Mouse (Mus musculus) neural tube, embryonic 15.5 days (tissue): ENCODE results near the gene Nap1l4. TPM values are rescaled to one million over a fixed set of nuclear protein-coding genes. Genes with fewer than 3 reads are reported as not detected.
A peak's percentile ranks its signal among the peaks of the same experiment; 100 is the strongest.

ENCODE experiments used
- ATAC-seq: fragments of 200-750 bp; cut with Nextera tagmentation; 2 replicates; pipeline ENCODE4 v1.8.0; 2017; ENCODE audit warnings: mild to moderate bottlenecking, moderate TSS enrichment, moderate library complexity; ENCODE audit not compliant: low FRiP score
- H3K27ac ChIP-seq: fragments of 300-500 bp; sonication (generic); replicated peaks from 2 replicates; pipeline ENCODE4 v1.5.1; 2015; ENCODE audit warnings: mild to moderate bottlenecking, inconsistent platforms
- H3K27me3 ChIP-seq: fragments of 300-500 bp; sonication (generic); replicated peaks from 2 replicates; pipeline ENCODE4 v1.6.1; 2015; ENCODE audit warnings: inconsistent platforms
- H3K36me3 ChIP-seq: fragments of 300-500 bp; sonication (generic); 2 replicates; pipeline ENCODE4 v1.6.1; 2015; ENCODE audit warnings: inconsistent platforms
- H3K4me1 ChIP-seq: fragments of 300-500 bp; sonication (generic); 2 replicates; pipeline ENCODE4 v1.6.1; 2015; ENCODE audit warnings: inconsistent platforms
- H3K4me2 ChIP-seq: fragments of 300-500 bp; sonication (generic); 2 replicates; pipeline ENCODE4 v1.6.1; 2015; ENCODE audit warnings: inconsistent platforms, mild to moderate bottlenecking, moderate library complexity
- H3K4me3 ChIP-seq: fragments of 300-500 bp; sonication (generic); replicated peaks from 2 replicates; pipeline ENCODE4 v1.5.1; 2015; ENCODE audit warnings: mild to moderate bottlenecking, inconsistent platforms
- H3K9ac ChIP-seq: fragments of 300-500 bp; sonication (generic); replicated peaks from 2 replicates; pipeline ENCODE4 v1.6.1; 2015; ENCODE audit warnings: mild to moderate bottlenecking, inconsistent platforms
- H3K9me3 ChIP-seq: fragments of 300-500 bp; sonication (generic); replicated peaks from 2 replicates; pipeline ENCODE4 v1.6.1; 2016; ENCODE audit warnings: inconsistent platforms
- WGBS: fragments of 180-500 bp; shearing (Covaris S2); methylation state at CpG from one replicate; pipeline ENCODE4 v1.1.7; 2015; ENCODE audit warnings: mixed read lengths; 5-methylcytosine and 5-hydroxymethylcytosine counted together
- polyA plus RNA-seq: library from polyadenylated mRNA; unstranded; fragments of >200 nt; fragmentation: Nextera tagmentation; extraction: Ambion mirVana; gene quantifications from 2 replicates; pipeline ENCODE4 v1.2.1, GENCODE M21; 2015

The Nap1l4 gene
- polyA plus RNA-seq = 299 and 302 TPM in 2 replicates

DNA sequence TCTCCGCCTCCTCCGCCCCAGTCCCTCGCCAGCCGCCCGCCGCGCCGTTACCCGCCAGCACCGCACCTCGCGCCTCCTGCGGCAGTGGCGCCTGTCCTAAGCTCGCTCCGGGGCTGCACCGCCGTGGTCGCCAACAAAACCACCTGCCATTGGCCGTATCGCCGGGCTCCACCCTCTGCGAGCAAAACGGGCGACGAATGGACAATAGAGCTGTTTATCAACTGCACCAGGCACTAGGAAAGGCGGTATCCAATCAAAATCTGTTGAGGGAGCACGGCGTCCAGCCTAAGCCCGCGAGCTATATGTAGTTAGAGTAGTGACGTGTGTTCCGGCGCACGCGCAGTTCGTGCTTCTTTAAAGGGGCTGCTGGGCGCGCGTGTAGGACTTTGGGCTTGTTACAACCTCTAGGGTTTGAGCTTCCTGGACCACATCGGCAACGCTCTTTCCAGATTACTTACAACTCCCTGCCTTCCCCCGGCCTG, at the start of gene Nap1l4:
Gene Nap1l4 (minus strand): TSS at position 131 of the 482 bp plus-strand sequence.
- H3K4me1 ChIP-seq = peaks cover 41% of the 10 kb centered on the region
- under 1% methylated on average over 39 of the region's 43 CpGs for WGBS
- ATAC-seq = peak; percentile 100
- peak within 1 kb of the TSS; percentile 91 for H3K27ac ChIP-seq
- H3K36me3 ChIP-seq = peaks cover 10% of the 10 kb centered on the region; the same call in 1 of the 2 replicates
- no peaks in the 10 kb centered on the region for H3K27me3 ChIP-seq
- H3K9me3 ChIP-seq = no peaks in the 10 kb centered on the region
- H3K9ac ChIP-seq = peak within 1 kb of the TSS; percentile 93
- peak within 1 kb of the TSS; percentile 96 for H3K4me3 ChIP-seq
- peak within 1 kb of the TSS; percentile 92 for H3K4me2 ChIP-seq

DNA sequence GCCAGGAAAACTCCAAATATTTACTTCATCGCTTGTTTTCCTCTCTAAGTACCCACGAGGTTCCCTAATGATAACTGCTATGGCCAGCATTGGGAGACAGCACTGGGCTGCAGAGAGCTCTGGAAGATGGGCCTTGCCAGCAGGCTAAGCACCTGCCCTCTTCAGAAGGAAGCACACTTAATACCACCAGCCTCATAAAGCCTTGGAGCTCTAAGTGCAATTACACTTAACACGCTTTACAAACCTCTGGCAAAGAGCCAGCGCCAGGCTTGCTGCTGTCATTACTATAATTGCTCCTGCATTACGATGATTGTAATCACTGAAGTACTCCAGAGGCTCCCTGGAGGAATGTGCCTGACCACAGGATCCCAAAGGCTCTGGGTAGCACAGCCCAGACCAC, 46.0 kb upstream of the Nap1l4 start:
- H3K4me1 ChIP-seq = peaks cover 34% of the 10 kb centered on the region
- H3K27ac ChIP-seq = peak overlapping the region; percentile 48
- 27% methylated on average over 5 of the region's 5 CpGs for WGBS
- no peak overlapping the region for H3K4me2 ChIP-seq
- H3K4me3 ChIP-seq = no peak overlapping the region
- no peak overlapping the region for H3K9ac ChIP-seq
- H3K9me3 ChIP-seq = no peaks in the 10 kb centered on the region
- ATAC-seq = no peak
- no peaks in the 10 kb centered on the region for H3K27me3 ChIP-seq
- H3K36me3 ChIP-seq = peaks cover 27% of the 10 kb centered on the region

DNA sequence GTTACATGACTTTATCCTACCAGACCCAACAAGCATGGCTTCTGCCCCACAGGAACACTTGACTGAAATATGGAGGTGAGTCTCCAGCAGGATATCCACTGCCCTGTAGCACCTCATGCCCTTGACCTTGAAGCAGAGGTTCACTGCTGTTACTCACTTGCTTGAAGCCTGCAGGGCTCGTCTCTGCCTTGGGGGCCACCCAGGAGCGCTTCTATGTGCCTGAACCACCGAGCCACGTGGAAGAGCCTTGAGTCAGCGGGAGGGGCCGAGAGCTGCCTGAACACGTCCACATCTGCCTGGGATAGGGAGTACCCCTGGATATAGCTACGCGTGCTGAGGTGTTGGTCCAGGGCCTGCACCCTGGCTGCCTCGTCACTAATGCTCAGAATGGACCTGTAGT, 43.3 kb upstream of the Nap1l4 start:
- WGBS = 92% methylated on average over 10 of the region's 10 CpGs
- no peak overlapping the region for H3K4me3 ChIP-seq
- no peak overlapping the region for H3K27ac ChIP-seq
- H3K36me3 ChIP-seq = peaks cover 52% of the 10 kb centered on the region
- no peak overlapping the region for H3K9ac ChIP-seq
- H3K9me3 ChIP-seq = no peaks in the 10 kb centered on the region
- peaks cover 17% of the 10 kb centered on the region for H3K4me1 ChIP-seq
- no peak overlapping the region for H3K4me2 ChIP-seq
- no peaks in the 10 kb centered on the region for H3K27me3 ChIP-seq
- no peak for ATAC-seq

DNA sequence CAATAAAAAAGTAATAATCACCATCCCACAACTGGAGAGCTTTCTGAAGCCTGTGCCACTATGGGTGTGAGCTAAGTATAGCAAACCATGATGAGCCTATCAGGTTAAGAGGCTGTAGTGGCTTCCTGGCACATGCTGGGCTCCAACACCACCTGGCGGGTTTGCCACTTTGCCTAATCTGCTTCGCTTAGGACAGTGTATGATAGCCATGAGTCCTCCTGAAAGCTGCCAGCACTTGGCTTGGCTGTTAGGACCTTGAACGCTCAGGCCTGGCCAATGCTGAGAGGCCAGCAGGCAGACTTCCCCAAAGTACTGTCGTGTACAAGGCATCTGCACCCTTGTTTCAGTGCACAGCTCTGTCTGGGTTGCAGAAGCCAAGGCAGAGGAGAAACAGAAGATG, 39.1 kb upstream of the Nap1l4 start:
- Histone ChIP-seq H3K4me2 (no peak overlapping the region), H3K4me3 (no peak overlapping the region), H3K9me3 (no peaks in the 10 kb centered on the region), H3K4me1 (no peaks in the 10 kb centered on the region), H3K9ac (no peak overlapping the region), H3K27ac (no peak overlapping the region), H3K27me3 (no peaks in the 10 kb centered on the region), H3K36me3 (peaks cover 92% of the 10 kb centered on the region)
- ATAC-seq = no peak
- WGBS = 93% methylated on average over 4 of the region's 4 CpGs

DNA sequence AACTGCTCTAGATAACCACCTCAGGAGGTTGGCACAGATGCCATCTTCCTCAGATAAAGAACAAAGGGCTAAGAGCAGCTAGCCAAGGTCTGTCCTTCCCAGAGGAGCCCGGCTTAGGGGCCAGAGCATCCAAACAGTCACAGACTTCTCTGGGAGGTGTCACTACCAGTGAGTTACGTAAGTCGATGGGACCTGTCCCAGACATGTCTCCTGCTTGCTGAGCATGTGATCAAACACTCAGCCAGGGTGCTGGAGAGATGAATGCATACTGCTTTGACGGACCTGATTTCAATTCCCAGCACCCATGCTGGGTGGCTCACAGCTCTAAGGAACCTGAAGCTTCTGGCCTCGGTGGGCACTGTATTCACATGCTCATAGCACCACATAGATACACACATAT, 38.7 kb upstream of the Nap1l4 start:
- H3K4me2 ChIP-seq = no peak overlapping the region
- 96% methylated on average over 5 of the region's 5 CpGs for WGBS
- H3K36me3 ChIP-seq = peaks cover 96% of the 10 kb centered on the region
- H3K9me3 ChIP-seq = no peaks in the 10 kb centered on the region
- no peak overlapping the region for H3K27ac ChIP-seq
- H3K9ac ChIP-seq = no peak overlapping the region
- no peak overlapping the region for H3K4me3 ChIP-seq
- H3K27me3 ChIP-seq = no peaks in the 10 kb centered on the region
- no peak for ATAC-seq
- no peaks in the 10 kb centered on the region for H3K4me1 ChIP-seq

DNA sequence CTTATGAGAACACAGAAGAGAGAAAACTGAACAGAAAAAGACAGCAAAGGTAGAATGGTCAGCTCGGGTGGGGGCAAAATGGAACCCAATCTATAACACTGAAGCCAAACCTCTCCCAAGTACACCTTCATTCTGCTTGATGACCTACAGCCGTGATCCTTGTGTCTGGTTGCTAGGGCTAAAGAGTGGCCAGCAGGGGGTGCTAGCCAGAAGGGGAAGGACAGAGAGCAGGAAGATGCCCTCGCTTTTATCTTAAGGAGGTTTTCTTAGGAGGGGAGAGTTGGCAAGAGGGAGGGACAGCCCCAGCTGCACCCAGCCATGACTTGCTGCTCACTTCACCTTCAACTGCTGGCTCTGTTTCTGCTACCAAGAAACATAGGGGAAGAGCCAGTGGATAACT, 35.0 kb upstream of the Nap1l4 start:
- Histone ChIP-seq H3K27ac (no peak overlapping the region), H3K9ac (no peak overlapping the region), H3K9me3 (no peaks in the 10 kb centered on the region), H3K36me3 (peaks cover 84% of the 10 kb centered on the region), H3K4me2 (no peak overlapping the region), H3K4me3 (no peak overlapping the region), H3K4me1 (no peaks in the 10 kb centered on the region), H3K27me3 (no peaks in the 10 kb centered on the region)
- WGBS = 42% methylated on average over 3 of the region's 3 CpGs
- ATAC-seq = no peak

DNA sequence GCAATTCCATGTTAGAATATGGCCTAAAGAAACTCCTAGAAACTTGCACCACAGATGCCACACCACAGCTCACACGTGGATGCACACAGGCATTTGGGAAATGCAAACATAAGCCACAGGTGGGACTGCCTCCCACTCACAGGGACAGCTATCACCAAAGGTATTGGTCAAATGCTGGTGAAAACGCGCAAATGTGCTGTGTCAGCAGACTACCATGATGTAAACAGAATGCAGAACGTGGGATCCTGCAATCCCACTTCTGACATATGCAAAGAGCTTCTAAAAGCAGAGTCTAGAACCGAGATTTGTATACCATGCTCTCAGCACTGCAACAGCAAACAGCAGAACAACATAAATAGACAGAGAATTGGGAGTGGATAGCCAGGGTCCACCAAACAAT, 34.1 kb upstream of the Nap1l4 start:
- no peak overlapping the region for H3K4me2 ChIP-seq
- H3K9me3 ChIP-seq = no peaks in the 10 kb centered on the region
- H3K27me3 ChIP-seq = no peaks in the 10 kb centered on the region
- H3K4me3 ChIP-seq = no peak overlapping the region
- H3K36me3 ChIP-seq = peaks cover 84% of the 10 kb centered on the region
- no peaks in the 10 kb centered on the region for H3K4me1 ChIP-seq
- no peak overlapping the region for H3K9ac ChIP-seq
- WGBS = 95% methylated on average over 5 of the region's 5 CpGs
- ATAC-seq = no peak
- H3K27ac ChIP-seq = no peak overlapping the region

DNA sequence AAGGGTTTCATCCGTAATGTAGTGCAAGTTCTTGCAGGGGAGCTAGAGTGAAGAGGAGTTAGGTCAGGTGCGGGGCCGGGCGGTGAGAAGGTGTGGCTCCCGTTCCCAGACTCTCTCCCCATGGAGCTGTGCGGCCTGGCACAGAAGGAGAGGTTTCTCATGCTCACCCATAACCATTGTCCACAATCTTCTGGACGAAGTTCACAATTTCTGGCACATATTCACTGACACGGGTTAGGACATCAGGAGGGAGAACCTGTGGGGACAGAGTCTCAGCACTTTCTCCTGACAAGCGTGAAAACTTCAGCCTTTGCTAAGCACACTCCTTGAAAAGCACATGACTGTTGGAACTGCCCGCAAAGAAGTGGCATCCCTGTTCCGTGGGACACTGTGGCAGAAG, 26.8 kb upstream of the Nap1l4 start:
- Histone ChIP-seq H3K36me3 (peaks cover 89% of the 10 kb centered on the region), H3K4me2 (no peak overlapping the region), H3K27me3 (no peaks in the 10 kb centered on the region), H3K9ac (no peak overlapping the region), H3K4me3 (no peak overlapping the region), H3K27ac (no peak overlapping the region), H3K9me3 (no peaks in the 10 kb centered on the region), H3K4me1 (no peaks in the 10 kb centered on the region)
- no peak for ATAC-seq
- WGBS = 97% methylated on average over 11 of the region's 11 CpGs

DNA sequence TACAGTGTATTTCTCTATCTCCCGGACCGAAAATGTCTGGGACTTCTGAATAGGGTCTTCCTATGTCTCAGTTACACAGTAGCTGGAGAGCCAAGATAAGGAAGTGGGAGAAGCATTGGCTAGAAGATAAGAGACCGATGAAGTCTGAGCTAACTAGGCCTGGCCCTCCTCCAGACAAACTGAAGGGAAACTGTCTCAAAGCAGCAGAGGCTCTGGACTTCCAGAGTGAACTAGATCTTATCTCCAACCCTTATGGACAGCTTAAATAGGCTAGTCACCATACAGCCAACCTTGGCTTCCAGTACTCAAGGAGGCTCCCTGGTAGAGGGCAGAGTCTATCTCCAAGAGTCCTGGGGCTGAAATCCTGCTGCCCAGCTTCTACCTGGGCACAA, 16.7 kb upstream of the Nap1l4 start:
- Histone ChIP-seq H3K4me1 (no peaks in the 10 kb centered on the region), H3K36me3 (peaks cover 95% of the 10 kb centered on the region), H3K27ac (no peak overlapping the region), H3K4me3 (no peak overlapping the region), H3K27me3 (no peaks in the 10 kb centered on the region), H3K9ac (no peak overlapping the region), H3K4me2 (no peak overlapping the region), H3K9me3 (no peaks in the 10 kb centered on the region)
- 92% methylated on average over 3 of the region's 3 CpGs for WGBS
- no peak for ATAC-seq

DNA sequence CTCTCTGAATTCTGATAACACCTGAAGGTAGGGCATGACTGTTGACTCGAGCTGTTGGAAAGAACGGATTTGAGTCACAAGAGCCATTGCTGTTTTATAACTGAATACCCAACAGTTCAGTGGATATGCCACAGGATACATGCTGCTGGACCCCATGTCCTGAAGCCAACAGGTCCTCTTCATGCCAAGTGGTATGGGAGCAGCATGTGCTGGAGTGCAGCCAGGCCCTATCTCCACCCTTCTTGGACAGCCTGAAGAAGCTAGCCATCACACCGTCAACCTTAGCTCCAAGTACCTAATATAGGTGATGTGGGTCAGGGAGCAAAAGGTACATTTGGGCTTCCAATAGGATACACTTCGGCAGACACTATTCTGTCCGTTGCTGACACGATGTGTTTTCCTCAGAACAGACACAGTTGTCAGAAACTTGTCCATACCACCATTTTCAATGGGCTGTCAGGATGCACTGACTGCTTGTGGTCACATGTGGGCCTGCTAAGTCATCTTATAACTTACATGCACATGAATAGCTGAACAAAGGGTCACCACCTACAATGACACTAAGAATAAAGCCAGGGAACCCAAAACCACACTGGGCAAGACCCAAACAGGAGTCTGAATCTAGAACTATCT, 16.2 kb upstream of the Nap1l4 start:
- H3K4me3 ChIP-seq = no peak overlapping the region
- no peak overlapping the region for H3K27ac ChIP-seq
- H3K4me2 ChIP-seq = no peak overlapping the region
- no peaks in the 10 kb centered on the region for H3K9me3 ChIP-seq
- no peaks in the 10 kb centered on the region for H3K4me1 ChIP-seq
- WGBS = 97% methylated on average over 6 of the region's 6 CpGs
- H3K27me3 ChIP-seq = no peaks in the 10 kb centered on the region
- ATAC-seq = no peak
- peaks cover 95% of the 10 kb centered on the region for H3K36me3 ChIP-seq
- no peak overlapping the region for H3K9ac ChIP-seq

DNA sequence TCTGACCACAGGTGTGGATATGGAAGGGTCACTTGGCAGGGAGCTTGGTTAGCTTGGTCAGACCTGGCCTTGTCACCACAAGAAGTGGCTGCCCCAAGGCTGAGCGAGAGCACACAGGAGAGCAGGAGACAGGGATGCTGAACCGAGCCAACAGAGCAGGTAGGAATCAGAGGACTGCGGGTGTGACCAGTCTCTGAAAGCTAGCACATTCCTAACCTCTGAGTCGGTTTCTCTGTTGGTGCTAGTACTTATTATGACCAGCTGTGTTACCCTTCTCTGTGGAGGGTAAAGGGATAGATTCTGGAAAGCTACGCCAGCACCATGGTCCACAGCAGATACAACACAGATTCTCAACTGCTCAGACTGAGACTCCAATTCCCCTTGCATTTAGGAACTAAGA, 14.9 kb upstream of the Nap1l4 start:
- H3K36me3 ChIP-seq = peaks cover 95% of the 10 kb centered on the region
- ATAC-seq = no peak
- no peak overlapping the region for H3K4me2 ChIP-seq
- H3K4me3 ChIP-seq = no peak overlapping the region
- no peak overlapping the region for H3K27ac ChIP-seq
- 91% methylated on average over 5 of the region's 5 CpGs for WGBS
- H3K9me3 ChIP-seq = no peaks in the 10 kb centered on the region
- H3K9ac ChIP-seq = no peak overlapping the region
- H3K27me3 ChIP-seq = no peaks in the 10 kb centered on the region
- H3K4me1 ChIP-seq = no peaks in the 10 kb centered on the region

DNA sequence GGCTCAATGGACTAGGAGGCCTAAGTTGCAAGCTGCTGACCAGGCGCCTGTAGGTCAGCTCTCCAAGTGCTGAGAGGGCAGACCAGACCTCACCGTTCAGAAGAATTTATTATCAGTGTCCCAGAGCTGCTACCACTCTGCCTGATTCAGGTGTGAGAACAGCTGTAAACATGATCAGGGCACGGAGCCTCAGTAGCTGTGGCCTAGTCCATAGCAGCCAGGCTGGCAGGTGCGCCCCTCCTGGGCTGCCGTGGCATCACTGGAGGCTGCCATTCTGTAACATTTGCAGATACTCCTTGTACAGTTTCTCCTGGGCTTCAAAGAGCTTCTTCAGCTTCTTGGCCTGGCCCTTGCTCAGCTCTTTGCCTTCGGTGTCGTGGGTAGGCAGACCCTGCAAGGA, 8.7 kb upstream of the Nap1l4 start:
- Histone ChIP-seq H3K27me3 (no peaks in the 10 kb centered on the region), H3K4me1 (peaks cover 8% of the 10 kb centered on the region), H3K4me2 (no peak overlapping the region), H3K36me3 (peaks cover 91% of the 10 kb centered on the region), H3K27ac (peak overlapping the region; percentile 63), H3K9ac (no peak overlapping the region), H3K4me3 (no peak overlapping the region), H3K9me3 (no peaks in the 10 kb centered on the region)
- WGBS = 88% methylated on average over 7 of the region's 7 CpGs
- ATAC-seq = peak; percentile 41; the same call in 1 of the 2 replicates
